Mouse (Mus musculus) E14TG2a.4 (cell line): ENCODE results near the gene Pnrc2.

Experiments
- H3K27me3 ChIP-seq: 2 replicates; pipeline ENCODE4 v1.6.1; 2014; ENCODE audit warnings: low read length, control low read depth; ENCODE audit not compliant: insufficient read depth
- H3K36me3 ChIP-seq: 2 replicates; pipeline ENCODE4 v1.6.1; 2014; ENCODE audit warnings: low read length, control low read depth; ENCODE audit not compliant: insufficient read depth
- H3K4me1 ChIP-seq: replicated peaks from 2 replicates; pipeline ENCODE4 v1.6.1; 2014; ENCODE audit warnings: low read depth, low read length, control low read depth
- H3K4me3 ChIP-seq: replicated peaks from 2 replicates; pipeline ENCODE4 v1.5.1; 2014; ENCODE audit warnings: mild to moderate bottlenecking, low read length
- H3K9me3 ChIP-seq: 2 replicates; pipeline ENCODE4 v1.6.1; 2014; ENCODE audit warnings: low read length, control low read depth
- CTCF ChIP-seq: conservative IDR thresholded peaks from 2 replicates; pipeline ENCODE4 v1.5.1; 2014; ENCODE audit warnings: low read length
- NANOG ChIP-seq: IDR thresholded peaks from 2 replicates; pipeline ENCODE4 v1.6.1; 2014; ENCODE audit warnings: borderline replicate concordance, low read length, mixed read lengths
- POU5F1 ChIP-seq: IDR thresholded peaks from 2 replicates; pipeline ENCODE4 v1.6.1; 2014; ENCODE audit warnings: low read length, borderline replicate concordance

The Pnrc2 gene

DNA sequence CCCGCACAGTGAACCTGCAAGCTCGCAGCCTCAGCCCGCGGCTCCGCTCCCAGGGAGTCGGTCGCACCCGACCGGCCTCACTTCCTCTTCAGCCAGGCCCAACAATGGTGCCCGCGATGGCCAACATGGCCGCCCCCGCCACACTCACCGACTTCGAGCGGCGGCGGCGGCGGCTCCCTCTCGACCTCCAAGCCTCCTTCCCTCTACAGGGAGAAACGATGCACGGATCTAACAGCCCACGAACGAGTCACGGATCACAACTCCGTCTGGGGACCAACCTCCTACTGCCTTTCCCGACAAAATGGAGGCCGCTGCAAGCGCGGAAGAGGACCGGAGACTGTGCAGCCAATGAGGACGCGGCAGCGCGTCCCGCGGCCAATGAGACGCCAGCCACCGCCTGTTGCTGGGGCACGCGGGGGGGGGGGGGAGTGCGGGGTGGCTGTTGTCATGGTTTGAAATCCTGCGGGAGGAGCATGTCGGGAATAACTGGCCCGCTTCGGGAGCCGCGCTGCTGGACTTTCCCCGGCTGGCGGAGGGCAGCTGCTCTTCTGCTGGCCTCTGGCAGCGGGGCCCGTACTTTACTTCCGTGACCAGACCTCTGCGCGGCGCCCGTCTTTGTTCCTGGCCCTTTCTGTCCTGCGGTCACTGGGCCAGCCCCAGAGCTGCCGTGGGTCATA is at the start of gene Pnrc2:
TSS of gene Pnrc2 (minus strand) at position 325 of the 677 bp plus-strand sequence.
- Histone ChIP-seq H3K4me1 (peaks cover 57% of the 10 kb centered on the region), H3K27me3 (no peaks in the 10 kb centered on the region), H3K4me3 (peak within 1 kb of the TSS; percentile 87), H3K36me3 (peaks cover 40% of the 10 kb centered on the region), H3K9me3 (no peaks in the 10 kb centered on the region)
- no peak for TF ChIP-seq POU5F1
- no peak for TF ChIP-seq NANOG
- no peak for TF ChIP-seq CTCF

DNA sequence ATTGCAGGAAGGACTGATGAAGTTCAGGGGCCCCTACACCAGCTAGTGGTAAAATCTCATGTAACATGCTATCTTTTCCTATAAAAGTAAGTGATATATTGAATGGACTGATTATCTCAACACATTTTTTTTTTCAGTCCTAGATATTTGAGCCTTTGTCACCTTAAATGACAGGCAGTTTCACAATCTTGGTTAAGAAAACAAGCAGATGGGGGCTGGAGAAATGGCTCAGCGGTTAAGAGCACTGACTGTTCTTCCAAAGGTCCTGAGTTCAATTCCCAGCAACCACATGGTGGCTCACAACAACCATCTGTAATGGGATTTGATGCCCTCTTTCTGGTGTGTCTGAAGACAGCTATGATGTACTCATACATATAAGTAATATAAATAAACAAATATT is 48.5 kb upstream of the Pnrc2 start:
- peaks cover 8% of the 10 kb centered on the region for H3K27me3 ChIP-seq
- H3K36me3 ChIP-seq, result peaks cover 25% of the 10 kb centered on the region
- peaks cover 67% of the 10 kb centered on the region for H3K4me1 ChIP-seq
- TF ChIP-seq NANOG, result no peak
- no peak for TF ChIP-seq CTCF
- TF ChIP-seq POU5F1, result no peak
- no peak overlapping the region for H3K4me3 ChIP-seq
- H3K9me3 ChIP-seq, result no peaks in the 10 kb centered on the region

DNA sequence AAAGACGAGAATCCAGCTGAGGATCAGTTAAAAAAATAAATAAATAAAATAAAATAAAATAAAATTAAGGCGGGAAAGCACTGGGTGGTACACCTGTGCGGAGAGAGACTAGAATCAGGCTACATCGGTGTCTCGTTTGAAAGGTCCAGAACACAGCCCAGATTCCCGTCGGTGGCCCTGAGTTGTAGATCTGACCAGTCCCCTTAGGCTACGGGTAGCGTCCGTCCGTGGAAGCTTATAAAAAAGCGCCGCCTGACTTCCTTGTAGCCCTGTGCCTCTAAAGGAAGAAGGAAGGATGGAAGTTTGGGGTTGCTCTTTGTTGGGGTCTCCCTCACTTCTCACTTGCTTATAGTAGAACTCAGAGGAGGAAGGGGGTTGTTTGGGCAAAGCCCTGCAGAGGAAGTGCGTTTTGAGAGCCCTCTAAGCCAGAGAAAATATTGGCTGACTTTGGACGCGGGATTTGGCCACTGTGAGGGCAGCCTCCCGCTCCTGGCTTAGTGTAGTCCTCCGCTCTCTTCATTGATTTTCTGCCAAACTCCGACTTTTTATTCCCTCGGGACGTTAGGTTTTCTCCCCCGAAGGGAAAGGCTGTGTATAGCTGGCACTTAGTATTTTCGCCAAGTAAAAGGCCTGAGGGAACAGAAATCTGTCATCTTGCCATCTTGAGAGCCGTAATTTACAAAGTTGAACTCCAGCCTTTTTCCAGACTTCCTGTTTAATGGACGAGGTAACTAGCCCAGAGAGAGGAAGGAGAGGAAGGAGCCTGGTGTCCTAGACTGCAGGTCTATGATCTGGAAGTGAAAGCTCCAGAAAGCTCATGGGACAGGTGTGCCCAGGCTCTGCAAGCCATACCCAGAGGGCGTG is 47.8 kb upstream of the Pnrc2 start:
- Histone ChIP-seq H3K36me3 (peaks cover 25% of the 10 kb centered on the region), H3K4me3 (peak overlapping the region; percentile 91), H3K4me1 (peaks cover 66% of the 10 kb centered on the region), H3K9me3 (no peaks in the 10 kb centered on the region), H3K27me3 (peaks cover 15% of the 10 kb centered on the region)
- TF ChIP-seq POU5F1, result no peak
- TF ChIP-seq CTCF, result no peak
- TF ChIP-seq NANOG, result no peak

DNA sequence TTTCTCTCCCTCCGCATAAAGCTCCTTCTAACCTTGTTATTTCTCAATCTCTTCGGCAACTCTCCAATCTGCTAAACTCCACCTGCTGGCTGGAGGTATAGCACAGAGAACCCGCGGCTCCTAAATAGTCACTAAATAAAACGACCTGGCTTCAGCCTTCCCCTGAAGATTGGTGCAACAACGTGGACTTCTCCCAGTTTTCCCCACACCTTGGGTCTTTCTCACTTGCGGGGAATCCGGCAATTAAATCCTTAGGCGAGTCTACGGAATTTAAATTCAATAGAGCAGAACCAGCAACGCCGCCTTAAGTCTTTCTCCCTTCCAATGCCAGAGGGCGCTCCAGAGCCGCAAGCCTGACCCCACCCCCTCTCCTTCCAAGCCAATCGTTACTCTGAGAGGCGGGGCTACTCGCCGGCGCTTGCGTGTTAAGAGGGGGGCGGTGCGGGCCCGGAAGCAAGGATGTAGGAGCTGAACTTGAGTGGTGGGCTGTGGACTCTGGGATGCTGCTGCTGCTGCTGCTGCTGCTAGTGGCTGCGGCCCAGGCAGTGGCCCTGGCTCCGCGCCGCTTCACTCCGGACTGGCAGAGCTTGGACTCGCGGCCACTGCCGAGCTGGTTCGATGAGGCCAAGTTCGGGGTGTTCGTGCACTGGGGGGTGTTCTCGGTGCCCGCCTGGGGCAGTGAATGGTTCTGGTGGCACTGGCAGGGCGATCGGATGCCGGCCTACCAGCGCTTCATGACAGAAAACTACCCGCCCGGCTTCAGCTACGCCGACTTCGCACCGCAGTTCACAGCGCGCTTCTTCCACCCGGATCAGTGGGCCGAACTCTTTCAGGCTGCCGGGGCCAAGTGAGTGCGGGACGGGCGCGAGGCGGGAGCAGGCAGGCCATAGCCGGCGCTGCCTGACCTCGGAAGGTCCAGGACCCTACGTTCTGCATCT is 46.9 kb upstream of the Pnrc2 start, which contains the start of gene Fuca1:
TSS of gene Fuca1 (plus strand) at position 432 of the 938 bp plus-strand sequence.
- Histone ChIP-seq H3K4me1 (peaks cover 59% of the 10 kb centered on the region), H3K4me3 (peak within 1 kb of the TSS; percentile 91), H3K27me3 (peaks cover 16% of the 10 kb centered on the region), H3K36me3 (peaks cover 25% of the 10 kb centered on the region), H3K9me3 (no peaks in the 10 kb centered on the region)
- TF ChIP-seq POU5F1, result no peak
- TF ChIP-seq CTCF, result peak; percentile 75

DNA sequence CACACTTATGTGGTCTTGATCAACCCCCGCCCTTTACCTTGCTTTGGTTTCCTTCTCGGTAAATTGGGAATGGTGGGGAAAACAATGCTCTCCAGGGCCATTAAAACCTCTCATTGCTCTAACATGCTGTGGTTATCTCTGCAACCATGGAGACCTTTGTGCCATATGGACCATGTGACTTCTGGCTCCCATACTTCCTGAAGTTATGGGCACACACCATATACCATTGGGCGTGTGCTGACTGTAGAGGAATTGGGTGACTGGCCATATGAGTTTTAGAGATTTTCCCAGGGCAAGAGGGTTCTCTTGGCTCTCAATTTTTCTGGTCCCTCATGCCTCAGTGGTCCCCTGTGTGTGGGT is 45.6 kb upstream of the Pnrc2 start:
- H3K27me3 ChIP-seq, result peaks cover 16% of the 10 kb centered on the region
- H3K9me3 ChIP-seq, result no peaks in the 10 kb centered on the region
- no peak for TF ChIP-seq NANOG
- no peak for TF ChIP-seq CTCF
- TF ChIP-seq POU5F1, result no peak
- no peak overlapping the region for H3K4me3 ChIP-seq
- H3K36me3 ChIP-seq, result peaks cover 15% of the 10 kb centered on the region
- peaks cover 46% of the 10 kb centered on the region for H3K4me1 ChIP-seq

DNA sequence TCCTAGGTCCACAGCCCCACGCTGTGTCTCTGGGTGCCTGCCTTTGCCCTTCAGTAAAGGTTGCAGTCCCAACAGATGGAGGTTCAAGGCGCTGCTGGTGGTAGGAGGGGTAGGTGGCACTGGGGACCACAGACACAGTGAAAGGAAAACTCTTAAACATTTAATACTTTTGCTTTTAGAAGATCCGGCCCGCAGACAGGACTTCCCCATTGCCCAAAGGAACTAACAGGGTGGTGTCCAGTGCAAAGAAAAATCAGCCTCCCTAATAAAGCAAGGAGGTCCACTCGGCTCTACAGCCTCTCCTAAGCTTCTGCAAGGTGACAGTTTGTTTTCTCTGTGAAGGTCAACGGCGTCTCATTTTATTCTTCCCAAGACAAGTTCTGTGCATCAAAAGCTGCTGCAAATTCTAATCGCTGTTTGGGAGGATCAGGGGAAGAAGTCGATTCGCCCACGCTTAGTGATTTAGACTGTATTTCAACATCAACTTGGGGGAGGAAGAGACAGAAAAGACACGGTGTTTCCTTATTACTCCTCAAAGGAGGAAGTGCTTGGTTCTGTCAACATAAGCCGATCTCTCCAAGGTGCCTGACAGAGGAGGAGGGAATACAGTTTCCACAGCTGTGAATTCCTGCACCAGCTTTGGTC is 45.1 kb upstream of the Pnrc2 start:
- Histone ChIP-seq H3K4me1 (peaks cover 43% of the 10 kb centered on the region), H3K36me3 (peaks cover 12% of the 10 kb centered on the region), H3K4me3 (no peak overlapping the region), H3K27me3 (peaks cover 16% of the 10 kb centered on the region), H3K9me3 (no peaks in the 10 kb centered on the region)
- TF ChIP-seq POU5F1, result no peak
- TF ChIP-seq CTCF, result no peak
- no peak for TF ChIP-seq NANOG

DNA sequence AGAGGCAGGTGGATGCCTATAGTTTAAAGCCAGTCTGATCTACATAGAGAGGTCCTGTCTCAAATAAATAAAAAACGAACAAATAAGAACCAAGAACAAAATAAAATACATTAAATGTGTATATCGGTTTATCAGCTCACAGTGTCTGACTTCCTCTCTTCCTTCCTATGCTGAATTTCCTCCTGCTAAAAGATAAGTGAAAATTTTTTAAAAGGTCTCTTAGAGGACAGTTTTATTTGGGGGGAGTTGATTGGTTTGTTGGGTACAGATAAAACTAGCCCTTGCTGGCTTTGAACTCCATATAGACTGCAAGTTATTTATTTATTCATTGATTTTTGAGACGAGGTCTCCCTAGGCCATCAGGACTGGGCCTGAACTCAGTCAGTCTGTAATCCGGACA is 39.8 kb upstream of the Pnrc2 start:
- H3K4me1 ChIP-seq, result peaks cover 13% of the 10 kb centered on the region
- no peak overlapping the region for H3K4me3 ChIP-seq
- H3K27me3 ChIP-seq, result peaks cover 11% of the 10 kb centered on the region; the same call in 1 of the 2 replicates
- H3K9me3 ChIP-seq, result no peaks in the 10 kb centered on the region
- no peak for TF ChIP-seq NANOG
- no peak for TF ChIP-seq POU5F1
- no peak for TF ChIP-seq CTCF
- H3K36me3 ChIP-seq, result no peaks in the 10 kb centered on the region
